Comparison of ENCODE assay signal across 8 mouse cellular contexts in genomic region chr2:130664102-130664701, GRCm38 (mm10). TPM values are rescaled to one million over a fixed set of nuclear protein-coding genes. Genes with fewer than 3 reads are reported as not detected.
DNase-seq lines count a peak whose midpoint lies in the region; ATAC-seq lines count a peak whose summit lies in the region.

Gene Ddrgk1 (minus strand): TSS chr2:130664659.

- peak within 1 kb of the TSS; percentile 91 for H3K9ac ChIP-seq in heart, embryonic 13.5 days
- peak within 1 kb of the TSS; percentile 82 for H3K9ac ChIP-seq in liver, embryonic 12.5 days
- peak within 1 kb of the TSS; percentile 66; the same call in 1 of the 2 replicates for H3K9ac ChIP-seq in stomach, embryonic 15.5 days

- no peaks in the 10 kb centered on the region for H3K9me3 ChIP-seq in heart, embryonic 13.5 days
- H3K9me3 ChIP-seq in liver, embryonic 12.5 days (replicated peaks): no peaks in the 10 kb centered on the region
- no peaks in the 10 kb centered on the region for H3K9me3 ChIP-seq in stomach, embryonic 15.5 days

- H3K27ac ChIP-seq in brown adipose tissue, adult 24 weeks (replicated peaks; ENCODE audit: low read depth, low read length): peak within 1 kb of the TSS; percentile 93
- peak within 1 kb of the TSS; percentile 99 for H3K27ac ChIP-seq in heart, embryonic 13.5 days (replicated peaks)
- peak within 1 kb of the TSS; percentile 96 for H3K27ac ChIP-seq in liver, embryonic 12.5 days
- H3K27ac ChIP-seq in stomach, embryonic 15.5 days: peak within 1 kb of the TSS; percentile 99

- WGBS in heart, embryonic 13.5 days: under 1% methylated on average over 40 of the region's 40 CpGs
- under 1% methylated on average over 40 of the region's 40 CpGs for WGBS in liver, embryonic 12.5 days (ENCODE audit: insufficient replicate concordance)
- under 1% methylated on average over 40 of the region's 40 CpGs for WGBS in stomach, embryonic 15.5 days

- DNase-seq in CD4-positive, CD25-positive, alpha-beta regulatory T cell, adult 2 months (ENCODE audit: low read depth, low spot score): peak; percentile 94
- DNase-seq in fat pad, adult 2 months (ENCODE audit: extremely low read depth, low read depth, low spot score): peak; percentile 39
- DNase-seq in kidney, postnatal 10 days: peak; percentile 96
- peak; percentile 87 to 88 for DNase-seq in natural killer cell, adult 2 months (ENCODE audit: low spot score in 2 of 2)

- ATAC-seq in heart, embryonic 13.5 days (ENCODE audit: extremely low read depth, insufficient number of reproducible peaks, low FRiP score, low TSS enrichment): peak; percentile 88
- ATAC-seq in liver, embryonic 12.5 days: peak; percentile 93
- peak; percentile 95 for ATAC-seq in stomach, embryonic 15.5 days (ENCODE audit: insufficient read depth, low FRiP score, low read depth)

- peaks cover 40% of the 10 kb centered on the region for H3K36me3 ChIP-seq in heart, embryonic 13.5 days
- H3K36me3 ChIP-seq in liver, embryonic 12.5 days: peaks cover 37% of the 10 kb centered on the region
- peaks cover 23% of the 10 kb centered on the region; the same call in 1 of the 2 replicates for H3K36me3 ChIP-seq in stomach, embryonic 15.5 days

- peak within 1 kb of the TSS; percentile 87 for H3K4me2 ChIP-seq in heart, embryonic 13.5 days
- H3K4me2 ChIP-seq in liver, embryonic 12.5 days: peak within 1 kb of the TSS; percentile 86
- H3K4me2 ChIP-seq in stomach, embryonic 15.5 days: peak within 1 kb of the TSS; percentile 73

- no peaks in the 10 kb centered on the region for H3K27me3 ChIP-seq in heart, embryonic 13.5 days (replicated peaks)
- H3K27me3 ChIP-seq in liver, embryonic 12.5 days (replicated peaks): no peaks in the 10 kb centered on the region
- no peaks in the 10 kb centered on the region for H3K27me3 ChIP-seq in stomach, embryonic 15.5 days (replicated peaks)

- H3K4me3 ChIP-seq in brown adipose tissue, adult 24 weeks (ENCODE audit: insufficient read depth, low read depth, low read length): peak within 1 kb of the TSS; percentile 82
- peak within 1 kb of the TSS; percentile 69 for H3K4me3 ChIP-seq in heart, embryonic 13.5 days
- H3K4me3 ChIP-seq in liver, embryonic 12.5 days: peak within 1 kb of the TSS; percentile 65
- H3K4me3 ChIP-seq in stomach, embryonic 15.5 days (replicated peaks): peak within 1 kb of the TSS; percentile 69

- peaks cover 8% of the 10 kb centered on the region; the same call in 1 of the 2 replicates for H3K4me1 ChIP-seq in brown adipose tissue, adult 24 weeks (ENCODE audit: control insufficient read depth, insufficient read depth, insufficient read length, low read length)
- H3K4me1 ChIP-seq in heart, embryonic 13.5 days: peaks cover 37% of the 10 kb centered on the region
- peaks cover 52% of the 10 kb centered on the region for H3K4me1 ChIP-seq in liver, embryonic 12.5 days
- H3K4me1 ChIP-seq in stomach, embryonic 15.5 days: peaks cover 23% of the 10 kb centered on the region

RNA-seq across cellular contexts. Expression of gene Ddrgk1, which starts in this region (rescaled TPM):
- 128 and 137 TPM in 2 replicates for polyA plus RNA-seq in brown adipose tissue, adult 24 weeks (2012; ENCODE audit: insufficient read depth, insufficient read length, missing spikeins)
- 39.4 and 43.6 TPM in 2 replicates for polyA plus RNA-seq in heart, embryonic 13.5 days (2015; fragmentation: Nextera tagmentation; extraction: Ambion mirVana)
- 46.1 and 48.7 TPM in 2 replicates for polyA plus RNA-seq in liver, embryonic 12.5 days (2016; fragmentation: Nextera tagmentation; extraction: Ambion mirVana)
- 70.3 and 71.6 TPM in 2 replicates for polyA plus RNA-seq in stomach, embryonic 15.5 days (2015; fragmentation: Nextera tagmentation; extraction: Ambion mirVana)

Comparison
In these comparisons a context has a peak if more than half of its experiments do, and no peak if none do; other contexts are left out.
1. Peak in every context shown above with its lines: DNase-seq, ATAC-seq, H3K4me3 ChIP-seq and H3K27ac ChIP-seq.
2. DNase-seq: peak in every context shown above with its lines; median percentile 96 in kidney, postnatal 10 days; 94 in CD4-positive, CD25-positive, alpha-beta regulatory T cell, adult 2 months; 88 in natural killer cell, adult 2 months; 39 in fat pad, adult 2 months.